Mouse (Mus musculus) midbrain, embryonic 13.5 days (tissue): ENCODE measurements at regions not wholly inside any gene's neighbourhood (a gene's known extent, or its start where the extent isn't known, plus 50 kb on each side); places are given as distances from the start of the nearest gene placed in this dataset.

ENCODE experiments used
- ATAC-seq: fragments of 200-750 bp; cut with Nextera tagmentation; 2 replicates; pipeline ENCODE4 v1.8.0; 2017; ENCODE audit warnings: mild to moderate bottlenecking, moderate TSS enrichment, moderate library complexity
- H3K27ac ChIP-seq: fragments of 300-500 bp; sonication (generic); 2 replicates; pipeline ENCODE4 v1.5.1; 2015; ENCODE audit warnings: inconsistent platforms, mild to moderate bottlenecking, moderate library complexity
- H3K27me3 ChIP-seq: fragments of 300-500 bp; sonication (generic); 2 replicates; pipeline ENCODE4 v1.6.1; 2015; ENCODE audit warnings: mild to moderate bottlenecking, inconsistent platforms
- H3K36me3 ChIP-seq: fragments of 300-500 bp; sonication (generic); 2 replicates; pipeline ENCODE4 v1.6.1; 2015; ENCODE audit warnings: mild to moderate bottlenecking, inconsistent platforms
- H3K4me1 ChIP-seq: fragments of 300-500 bp; sonication (generic); replicated peaks from 2 replicates; pipeline ENCODE4 v1.6.1; 2015; ENCODE audit warnings: inconsistent platforms
- H3K4me2 ChIP-seq: fragments of 300-500 bp; sonication (generic); replicated peaks from 2 replicates; pipeline ENCODE4 v1.6.1; 2015; ENCODE audit warnings: moderate library complexity, mild to moderate bottlenecking, inconsistent platforms
- H3K4me3 ChIP-seq: fragments of 300-500 bp; sonication (generic); replicated peaks from 2 replicates; pipeline ENCODE4 v1.5.1; 2015; ENCODE audit warnings: mild to moderate bottlenecking, inconsistent platforms
- H3K9ac ChIP-seq: fragments of 300-500 bp; sonication (generic); replicated peaks from 2 replicates; pipeline ENCODE4 v1.6.1; 2015; ENCODE audit warnings: mild to moderate bottlenecking, inconsistent platforms
- H3K9me3 ChIP-seq: fragments of 300-500 bp; sonication (generic); 2 replicates; pipeline ENCODE4 v1.6.1; 2016; ENCODE audit warnings: mild to moderate bottlenecking, inconsistent platforms
- WGBS: fragments of 180-500 bp; shearing (Covaris S2); methylation state at CpG from one replicate; pipeline ENCODE4 v1.1.7; 2015; 5-methylcytosine and 5-hydroxymethylcytosine counted together

- no peak for ATAC-seq
Observed at GRCm38 (mm10) chr10:70336741-70337140, 91.8 kb downstream of the Slc16a9 start.

DNA sequence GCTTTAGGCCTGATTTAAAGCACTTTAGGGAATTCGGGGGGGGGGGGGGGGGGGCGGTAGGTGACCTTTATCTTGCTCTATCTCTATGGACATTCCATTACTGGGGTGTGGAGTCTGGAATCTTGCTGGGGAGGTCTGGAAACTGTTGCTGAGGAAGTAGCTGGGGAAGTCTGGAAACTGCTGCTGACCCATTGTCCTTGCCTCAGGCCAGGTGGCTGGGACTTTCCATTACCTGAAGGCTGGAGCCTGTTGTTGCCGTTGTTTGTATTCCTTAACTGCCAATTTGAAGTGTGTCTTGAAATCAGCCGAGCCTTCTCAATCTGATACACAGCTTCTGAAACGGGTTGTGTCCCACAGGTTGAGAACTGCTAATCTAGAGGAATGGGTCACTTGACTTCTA, 80.9 kb upstream of the Fam13c start:
- H3K9me3 ChIP-seq: no peaks in the 10 kb centered on the region
- H3K36me3 ChIP-seq: no peaks in the 10 kb centered on the region
- ATAC-seq: no peak
- no peaks in the 10 kb centered on the region for H3K27me3 ChIP-seq
- H3K9ac ChIP-seq: no peak overlapping the region
- H3K4me2 ChIP-seq: no peak overlapping the region
- 80% methylated on average over 5 of the region's 5 CpGs for WGBS
- H3K27ac ChIP-seq: no peak overlapping the region
- H3K4me1 ChIP-seq: no peaks in the 10 kb centered on the region
- no peak overlapping the region for H3K4me3 ChIP-seq

More at GRCm38 (mm10) chr10:70336741-70337140, 91.8 kb downstream of the Slc16a9 start:
- Histone ChIP-seq H3K4me3 (no peak overlapping the region), H3K27me3 (no peaks in the 10 kb centered on the region), H3K9me3 (peaks cover 12% of the 10 kb centered on the region; the same call in 1 of the 2 replicates), H3K4me2 (no peak overlapping the region), H3K4me1 (no peaks in the 10 kb centered on the region), H3K9ac (no peak overlapping the region), H3K27ac (no peak overlapping the region), H3K36me3 (no peaks in the 10 kb centered on the region)
- 87% methylated on average over 1 of the region's 1 CpGs for WGBS

- Histone ChIP-seq H3K9me3 (no peaks in the 10 kb centered on the region), H3K9ac (no peak overlapping the region), H3K4me3 (no peak overlapping the region), H3K4me1 (no peaks in the 10 kb centered on the region), H3K27me3 (no peaks in the 10 kb centered on the region), H3K4me2 (no peak overlapping the region), H3K27ac (no peak overlapping the region), H3K36me3 (no peaks in the 10 kb centered on the region)
- 77% methylated on average over 7 of the region's 7 CpGs for WGBS
- no peak for ATAC-seq
Observed at GRCm38 (mm10) chr10:70359834-70360233, 80.4 kb upstream of the Fam13c start.

- Histone ChIP-seq H3K4me3 (no peak overlapping the region), H3K36me3 (no peaks in the 10 kb centered on the region), H3K27ac (no peak overlapping the region), H3K4me1 (no peaks in the 10 kb centered on the region), H3K27me3 (no peaks in the 10 kb centered on the region), H3K9ac (no peak overlapping the region), H3K9me3 (no peaks in the 10 kb centered on the region), H3K4me2 (no peak overlapping the region)
- 80% methylated on average over 4 of the region's 4 CpGs for WGBS
- ATAC-seq: no peak
Observed at GRCm38 (mm10) chr10:70363054-70363453, 77.2 kb upstream of the Fam13c start.

DNA sequence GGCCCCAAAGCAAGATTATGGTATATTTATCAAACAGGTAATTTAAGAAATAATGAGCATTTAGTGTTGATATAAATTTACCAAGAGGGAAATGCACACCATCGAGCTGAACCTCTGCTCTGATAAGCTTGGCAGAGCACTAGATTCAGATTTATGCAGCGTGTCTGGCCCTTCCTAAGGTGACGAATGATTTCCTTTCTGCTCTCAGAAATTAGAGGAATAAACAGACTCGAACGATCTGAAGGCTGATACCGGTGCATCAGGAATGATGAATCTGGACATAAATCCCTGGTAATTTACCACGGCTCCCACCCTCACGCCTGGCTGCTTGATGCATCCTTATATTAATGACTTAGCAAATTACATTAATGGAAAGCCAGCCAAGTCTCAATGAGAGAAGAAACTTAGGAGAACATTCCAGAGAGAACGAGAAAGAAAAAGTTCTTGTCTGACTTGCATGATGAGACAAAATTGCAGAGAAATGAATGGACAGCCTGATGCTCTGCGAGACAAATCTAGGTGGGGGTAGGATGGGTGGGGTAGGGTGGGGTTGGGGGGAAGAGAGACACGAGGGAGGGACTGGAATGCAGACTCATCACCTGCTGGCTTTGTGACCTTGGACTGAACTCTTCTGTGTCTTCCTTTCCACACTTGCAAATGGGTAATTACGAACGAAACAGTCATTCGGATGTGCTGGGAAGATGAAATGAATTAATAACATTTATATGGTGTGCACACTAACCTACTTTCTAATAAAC, 75.9 kb upstream of the Fam13c start:
- H3K9me3 ChIP-seq: no peaks in the 10 kb centered on the region

GRCm38 (mm10) chr10:70364976-70365345, 75.3 kb upstream of the Fam13c start:
- no peak for ATAC-seq
- Histone ChIP-seq H3K27ac (no peak overlapping the region), H3K9me3 (no peaks in the 10 kb centered on the region), H3K4me2 (no peak overlapping the region), H3K9ac (no peak overlapping the region), H3K4me1 (peaks cover 4% of the 10 kb centered on the region), H3K27me3 (no peaks in the 10 kb centered on the region), H3K4me3 (no peak overlapping the region), H3K36me3 (no peaks in the 10 kb centered on the region)
- 94% methylated on average over 9 of the region's 9 CpGs for WGBS

More for the DNA sequence above, 75.9 kb upstream of the Fam13c start:
- Histone ChIP-seq H3K4me2 (no peak overlapping the region), H3K4me3 (no peak overlapping the region), H3K9ac (no peak overlapping the region), H3K4me1 (peaks cover 4% of the 10 kb centered on the region), H3K27me3 (no peaks in the 10 kb centered on the region), H3K36me3 (no peaks in the 10 kb centered on the region), H3K27ac (no peak overlapping the region)
- 85% methylated on average over 14 of the region's 14 CpGs for WGBS
- ATAC-seq: no peak

- H3K4me1 ChIP-seq: peaks cover 4% of the 10 kb centered on the region
- 92% methylated on average over 9 of the region's 9 CpGs for WGBS
- no peak overlapping the region for H3K4me3 ChIP-seq
- no peak overlapping the region for H3K9ac ChIP-seq
- no peaks in the 10 kb centered on the region for H3K27me3 ChIP-seq
- H3K36me3 ChIP-seq: no peaks in the 10 kb centered on the region
- no peak for ATAC-seq
- H3K27ac ChIP-seq: no peak overlapping the region
- H3K4me2 ChIP-seq: no peak overlapping the region
- H3K9me3 ChIP-seq: no peaks in the 10 kb centered on the region
Observed at GRCm38 (mm10) chr10:70365504-70365903, 74.8 kb upstream of the Fam13c start.

GRCm38 (mm10) chr10:70367866-70368265, 72.4 kb upstream of the Fam13c start:
- Histone ChIP-seq H3K9ac (no peak overlapping the region), H3K4me2 (no peak overlapping the region)
- ATAC-seq: no peak

DNA sequence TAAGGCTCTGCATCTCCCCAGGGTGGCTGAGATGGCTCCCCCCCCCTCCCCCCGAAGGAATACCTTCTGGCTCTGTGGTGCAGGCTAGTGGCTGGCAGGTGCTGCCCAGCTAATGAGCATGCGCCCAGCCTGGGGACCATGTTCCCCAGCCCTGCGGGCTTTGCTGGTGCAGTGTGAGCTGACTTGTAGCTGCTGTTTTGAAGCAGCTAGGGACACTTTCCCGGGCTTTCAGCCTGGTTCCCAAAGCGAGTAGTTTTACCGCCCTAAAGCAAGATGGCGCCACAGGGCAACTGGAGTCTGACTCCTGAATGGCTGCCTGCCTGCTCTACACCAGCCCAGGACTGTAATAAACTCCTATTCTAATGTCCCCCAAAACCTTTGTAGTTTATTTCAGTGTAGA, 71.6 kb upstream of the Fam13c start:
- H3K9ac ChIP-seq: no peak overlapping the region
- H3K36me3 ChIP-seq: no peaks in the 10 kb centered on the region
- ATAC-seq: peak; percentile 73
- H3K4me3 ChIP-seq: no peak overlapping the region
- no peak overlapping the region for H3K4me2 ChIP-seq
- H3K27ac ChIP-seq: no peak overlapping the region
- H3K27me3 ChIP-seq: no peaks in the 10 kb centered on the region
- peaks cover 4% of the 10 kb centered on the region for H3K4me1 ChIP-seq
- WGBS: 26% methylated on average over 7 of the region's 7 CpGs
- H3K9me3 ChIP-seq: no peaks in the 10 kb centered on the region

More at GRCm38 (mm10) chr10:70367866-70368265, 72.4 kb upstream of the Fam13c start:
- Histone ChIP-seq H3K4me1 (peaks cover 4% of the 10 kb centered on the region), H3K9me3 (no peaks in the 10 kb centered on the region), H3K4me3 (no peak overlapping the region), H3K27me3 (no peaks in the 10 kb centered on the region), H3K36me3 (no peaks in the 10 kb centered on the region), H3K27ac (no peak overlapping the region)
- 77% methylated on average over 11 of the region's 11 CpGs for WGBS

DNA sequence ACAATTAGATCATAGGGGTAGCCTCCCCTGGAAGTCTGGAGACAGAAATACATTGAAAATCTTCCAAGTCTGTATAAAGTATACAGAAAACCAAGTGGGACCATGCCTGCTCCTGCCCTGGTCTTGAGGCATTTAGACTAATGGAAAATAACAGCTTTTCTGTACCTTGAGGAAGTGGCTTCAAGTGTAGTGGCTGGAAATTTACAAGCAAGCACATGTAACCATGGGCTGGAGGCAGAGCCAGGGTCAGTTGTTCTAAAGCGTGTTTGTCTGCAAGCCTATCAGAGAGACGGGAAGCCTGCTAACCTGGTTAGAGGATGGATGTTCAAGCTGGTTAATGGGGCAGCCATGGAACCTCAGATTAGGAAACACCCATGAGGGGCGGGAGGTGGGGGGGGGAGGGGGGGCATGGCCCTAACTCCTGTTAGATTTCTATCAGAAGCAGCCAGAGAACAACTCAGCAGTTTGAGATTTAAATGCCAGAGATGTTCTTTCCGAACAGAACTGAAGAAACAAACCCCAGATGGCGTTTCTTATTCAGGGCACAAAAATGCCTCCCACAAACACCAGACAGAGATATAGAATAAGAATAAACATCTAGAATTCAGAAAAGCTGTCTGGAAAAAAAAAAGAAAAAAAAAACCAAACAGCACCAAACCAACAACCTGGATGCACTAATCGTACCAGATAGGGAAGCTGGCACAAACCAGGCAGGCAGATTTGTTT, 67.7 kb upstream of the Fam13c start:
- Histone ChIP-seq H3K4me3 (no peak overlapping the region), H3K27ac (no peak overlapping the region), H3K9me3 (no peaks in the 10 kb centered on the region), H3K9ac (no peak overlapping the region), H3K4me2 (no peak overlapping the region), H3K4me1 (peaks cover 4% of the 10 kb centered on the region), H3K36me3 (no peaks in the 10 kb centered on the region), H3K27me3 (no peaks in the 10 kb centered on the region)
- WGBS: 92% methylated on average over 6 of the region's 6 CpGs
- no peak for ATAC-seq

GRCm38 (mm10) chr10:70373207-70373606, 67.1 kb upstream of the Fam13c start:
- no peak overlapping the region for H3K9ac ChIP-seq
- H3K4me2 ChIP-seq: no peak overlapping the region
- no peak overlapping the region for H3K4me3 ChIP-seq
- H3K27ac ChIP-seq: no peak overlapping the region
- no peak for ATAC-seq
- no peaks in the 10 kb centered on the region for H3K36me3 ChIP-seq
- peaks cover 4% of the 10 kb centered on the region for H3K4me1 ChIP-seq
- no peaks in the 10 kb centered on the region for H3K27me3 ChIP-seq
- no peaks in the 10 kb centered on the region for H3K9me3 ChIP-seq
- 87% methylated on average over 8 of the region's 8 CpGs for WGBS

DNA sequence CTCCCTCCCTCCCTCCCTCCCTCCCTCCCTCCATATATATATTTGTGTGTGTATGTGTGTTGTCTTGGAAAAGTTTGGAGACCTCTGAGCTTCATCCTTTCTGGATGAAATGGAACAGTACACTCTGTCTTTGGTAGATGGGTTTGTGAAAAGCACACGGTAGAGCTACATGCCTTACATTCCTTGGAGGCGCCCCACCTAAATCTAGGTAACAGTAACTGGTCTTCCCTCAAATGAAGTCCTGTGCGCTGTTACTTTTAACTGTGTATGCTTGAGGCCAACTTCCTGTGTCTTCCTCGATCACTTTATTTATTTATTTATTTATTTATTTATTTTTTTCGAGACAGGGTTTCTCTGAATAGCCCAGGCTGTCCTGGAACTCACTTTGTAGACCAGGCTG, 66.4 kb upstream of the Fam13c start:
- Histone ChIP-seq H3K4me2 (no peak overlapping the region), H3K27ac (no peak overlapping the region), H3K9ac (no peak overlapping the region), H3K4me3 (no peak overlapping the region), H3K36me3 (no peaks in the 10 kb centered on the region), H3K4me1 (no peaks in the 10 kb centered on the region), H3K9me3 (no peaks in the 10 kb centered on the region), H3K27me3 (no peaks in the 10 kb centered on the region)
- WGBS: 91% methylated on average over 5 of the region's 5 CpGs
- ATAC-seq: no peak
